Mouse (Mus musculus) midbrain, embryonic 10.5 days (tissue): ENCODE data around the gene Tprn. TPM values are rescaled to one million over a fixed set of nuclear protein-coding genes. Genes with fewer than 3 reads are reported as not detected.

Experiments used
- DNase-seq: peaks from one replicate; pipeline ENCODE4 v3.0.0-alpha.2; 2017; ENCODE audit warnings: low spot score
- H3K27ac ChIP-seq: fragments of 300-500 bp; sonication (generic); replicated peaks from 2 replicates; pipeline ENCODE4 v1.5.1; 2016; ENCODE audit warnings: mild to moderate bottlenecking
- H3K27me3 ChIP-seq: fragments of 300-500 bp; sonication (generic); 2 replicates; pipeline ENCODE4 v1.6.1; 2016; ENCODE audit warnings: low read depth, mild to moderate bottlenecking; ENCODE audit not compliant: poor library complexity, severe bottlenecking
- H3K36me3 ChIP-seq: fragments of 300-500 bp; sonication (generic); 2 replicates; pipeline ENCODE4 v1.6.1; 2016; ENCODE audit warnings: mild to moderate bottlenecking, moderate library complexity
- H3K4me1 ChIP-seq: fragments of 300-500 bp; sonication (generic); 2 replicates; pipeline ENCODE4 v1.6.1; 2016
- H3K4me3 ChIP-seq: fragments of 300-500 bp; sonication (generic); 2 replicates; pipeline ENCODE4 v1.5.1; 2016; ENCODE audit warnings: mild to moderate bottlenecking, moderate library complexity
- H3K9me3 ChIP-seq: fragments of 300-500 bp; sonication (generic); replicated peaks from 2 replicates; pipeline ENCODE4 v1.6.1; 2016; ENCODE audit warnings: mild to moderate bottlenecking
- WGBS: fragments of 180-500 bp; shearing (Covaris S2); methylation state at CpG from one replicate; pipeline ENCODE4 v1.1.7; 2016; 5-methylcytosine and 5-hydroxymethylcytosine counted together
- polyA plus RNA-seq: library from polyadenylated mRNA; unstranded; fragments of >200 nt; fragmentation: Nextera tagmentation; extraction: Ambion mirVana; gene quantifications from 2 replicates; pipeline ENCODE4 v1.2.1, GENCODE M21; 2016

Tprn gene
- polyA plus RNA-seq, 1 experiment from 2014 or later, result 7.5 TPM

GRCm38 (mm10) chr2:25262795-25263622 is 591 bp downstream of the Tprn start:
- H3K27ac ChIP-seq, result peak overlapping the region; percentile 73
- WGBS, result under 1% methylated on average over 80 of the region's 82 CpGs

GRCm38 (mm10) chr2:25263623-25264285 is 1.3 kb downstream of the Tprn start:
- peaks cover 25% of the 10 kb centered on the region for H3K27me3 ChIP-seq
- peaks cover 11% of the 10 kb centered on the region for H3K36me3 ChIP-seq
- H3K27ac ChIP-seq, result no peak overlapping the region
- 21% methylated on average over 12 of the region's 12 CpGs for WGBS
- no peak for DNase-seq
- peaks cover 52% of the 10 kb centered on the region for H3K4me1 ChIP-seq
- peak overlapping the region; percentile 79 for H3K4me3 ChIP-seq
- H3K9me3 ChIP-seq, result no peaks in the 10 kb centered on the region

More at GRCm38 (mm10) chr2:25262795-25263622, 591 bp downstream of the Tprn start:
- H3K4me3 ChIP-seq, result peak overlapping the region; percentile 79
- no peaks in the 10 kb centered on the region for H3K9me3 ChIP-seq
- no peak for DNase-seq
- H3K27me3 ChIP-seq, result peaks cover 25% of the 10 kb centered on the region
- peaks cover 52% of the 10 kb centered on the region for H3K4me1 ChIP-seq
- peaks cover 4% of the 10 kb centered on the region; the same call in 1 of the 2 replicates for H3K36me3 ChIP-seq

- 81% methylated on average over 5 of the region's 5 CpGs for WGBS
- Histone ChIP-seq H3K9me3 (no peaks in the 10 kb centered on the region), H3K4me1 (peaks cover 52% of the 10 kb centered on the region), H3K27me3 (peaks cover 25% of the 10 kb centered on the region), H3K4me3 (peak overlapping the region; percentile 79), H3K27ac (no peak overlapping the region), H3K36me3 (peaks cover 17% of the 10 kb centered on the region)
- DNase-seq, result no peak
These were observed 1.9 kb downstream of the Tprn start for GRCm38 (mm10) chr2:25264286-25264660.

- Histone ChIP-seq H3K4me3 (peak overlapping the region; percentile 16; the same call in 1 of the 2 replicates), H3K9me3 (no peaks in the 10 kb centered on the region), H3K4me1 (peaks cover 52% of the 10 kb centered on the region), H3K27ac (no peak overlapping the region), H3K27me3 (peaks cover 25% of the 10 kb centered on the region), H3K36me3 (peaks cover 22% of the 10 kb centered on the region)
- WGBS, result 80% methylated on average over 3 of the region's 3 CpGs
- DNase-seq, result no peak
These were observed 2.4 kb downstream of the Tprn start for GRCm38 (mm10) chr2:25264851-25265250.

GRCm38 (mm10) chr2:25265897-25266656 is 3.7 kb downstream of the Tprn start:
- H3K27ac ChIP-seq, result no peak overlapping the region
- peaks cover 35% of the 10 kb centered on the region for H3K36me3 ChIP-seq
- H3K4me3 ChIP-seq, result peak overlapping the region; percentile 14; the same call in 1 of the 2 replicates
- 76% methylated on average over 6 of the region's 6 CpGs for WGBS
- H3K9me3 ChIP-seq, result no peaks in the 10 kb centered on the region
- no peak for DNase-seq
- peaks cover 25% of the 10 kb centered on the region for H3K27me3 ChIP-seq
- H3K4me1 ChIP-seq, result peaks cover 58% of the 10 kb centered on the region

GRCm38 (mm10) chr2:25266720-25267119 is 4.3 kb downstream of the Tprn start:
- DNase-seq, result no peak
- Histone ChIP-seq H3K27ac (no peak overlapping the region), H3K9me3 (no peaks in the 10 kb centered on the region), H3K4me1 (peaks cover 63% of the 10 kb centered on the region), H3K36me3 (peaks cover 36% of the 10 kb centered on the region), H3K27me3 (peaks cover 25% of the 10 kb centered on the region), H3K4me3 (peak overlapping the region; percentile 14; the same call in 1 of the 2 replicates)
- 71% methylated on average over 2 of the region's 2 CpGs for WGBS

- DNase-seq, result no peak
- H3K4me3 ChIP-seq, result no peak overlapping the region
- peaks cover 36% of the 10 kb centered on the region for H3K36me3 ChIP-seq
- no peak overlapping the region for H3K27ac ChIP-seq
- no peaks in the 10 kb centered on the region for H3K9me3 ChIP-seq
- peaks cover 59% of the 10 kb centered on the region for H3K4me1 ChIP-seq
- peaks cover 25% of the 10 kb centered on the region for H3K27me3 ChIP-seq
These were observed 4.8 kb downstream of the Tprn start for GRCm38 (mm10) chr2:25267241-25267640.

- 75% methylated on average over 4 of the region's 4 CpGs for WGBS
These were observed 5.4 kb downstream of the Tprn start for GRCm38 (mm10) chr2:25267746-25268309.

GRCm38 (mm10) chr2:25271827-25272511 is 9.6 kb downstream of the Tprn start, which contains the start of the genes Ssna1 and Anapc2:
Ssna1 (minus strand) TSS chr2:25272438.
Anapc2 (plus strand) TSS chr2:25272478.
- Histone ChIP-seq H3K27me3 (no peaks in the 10 kb centered on the region), H3K4me3 (peak within 1 kb of the TSS; percentile 94), H3K36me3 (peaks cover 75% of the 10 kb centered on the region), H3K27ac (peak within 1 kb of the TSS; percentile 90), H3K4me1 (peaks cover 34% of the 10 kb centered on the region), H3K9me3 (no peaks in the 10 kb centered on the region)
- WGBS, result under 1% methylated on average over 54 of the region's 55 CpGs
- peak; percentile 99 for DNase-seq

More at GRCm38 (mm10) chr2:25267746-25268309, 5.4 kb downstream of the Tprn start:
- Histone ChIP-seq H3K27me3 (peaks cover 24% of the 10 kb centered on the region), H3K27ac (no peak overlapping the region), H3K36me3 (peaks cover 36% of the 10 kb centered on the region), H3K4me1 (peaks cover 58% of the 10 kb centered on the region), H3K9me3 (no peaks in the 10 kb centered on the region), H3K4me3 (no peak overlapping the region)
- no peak for DNase-seq

GRCm38 (mm10) chr2:25272515-25272914 is 10.1 kb downstream of the Tprn start:
- DNase-seq, result no peak
- Histone ChIP-seq H3K4me1 (peaks cover 30% of the 10 kb centered on the region), H3K27me3 (no peaks in the 10 kb centered on the region), H3K9me3 (no peaks in the 10 kb centered on the region), H3K27ac (peak overlapping the region; percentile 90), H3K36me3 (peaks cover 80% of the 10 kb centered on the region), H3K4me3 (peak overlapping the region; percentile 94)
- WGBS, result under 1% methylated on average over 29 of the region's 29 CpGs

GRCm38 (mm10) chr2:25273010-25273409 is 10.6 kb downstream of the Tprn start:
- Histone ChIP-seq H3K4me3 (peak overlapping the region; percentile 94), H3K27me3 (no peaks in the 10 kb centered on the region), H3K4me1 (peaks cover 30% of the 10 kb centered on the region), H3K27ac (peak overlapping the region; percentile 90), H3K9me3 (no peaks in the 10 kb centered on the region), H3K36me3 (peaks cover 81% of the 10 kb centered on the region)
- 43% methylated on average over 16 of the region's 16 CpGs for WGBS
- no peak for DNase-seq
